Mouse (Mus musculus) bone marrow macrophage, adult 2 months (primary cell): ENCODE data around the gene Fyb. TPM values are rescaled to one million over a fixed set of nuclear protein-coding genes. Genes with fewer than 3 reads are reported as not detected.

Experiments
- H3K27ac ChIP-seq: 2 replicates; pipeline ENCODE4 v1.5.1; 2012; ENCODE audit warnings: low read depth, low read length; ENCODE audit not compliant: insufficient read depth
- H3K4me1 ChIP-seq: 2 replicates; pipeline ENCODE4 v1.6.1; 2012; ENCODE audit warnings: low read length; ENCODE audit not compliant: control insufficient read depth, insufficient read depth
- H3K4me3 ChIP-seq: 2 replicates; pipeline ENCODE4 v1.5.1; 2012; ENCODE audit warnings: mild to moderate bottlenecking, low read length, moderate library complexity; ENCODE audit not compliant: insufficient read depth
- CTCF ChIP-seq: IDR thresholded peaks from 2 replicates; pipeline ENCODE4 v1.5.1; 2012; ENCODE audit warnings: low read depth, mild to moderate bottlenecking, low read length, moderate library complexity
- POLR2A ChIP-seq: IDR thresholded peaks from 2 replicates; pipeline ENCODE4 v1.6.1; 2012; ENCODE audit warnings: mild to moderate bottlenecking, low read depth, low read length, borderline replicate concordance
- polyA plus RNA-seq: library from polyadenylated mRNA; stranded (reverse); fragments of >200 nt; gene quantifications from 2 replicates; pipeline ENCODE4 v1.2.4, GENCODE M21; 2012; ENCODE audit not compliant: missing spikeins, insufficient read depth, insufficient read length

Fyb gene
- polyA plus RNA-seq, 1 experiment, result 1,358 TPM

DNA sequence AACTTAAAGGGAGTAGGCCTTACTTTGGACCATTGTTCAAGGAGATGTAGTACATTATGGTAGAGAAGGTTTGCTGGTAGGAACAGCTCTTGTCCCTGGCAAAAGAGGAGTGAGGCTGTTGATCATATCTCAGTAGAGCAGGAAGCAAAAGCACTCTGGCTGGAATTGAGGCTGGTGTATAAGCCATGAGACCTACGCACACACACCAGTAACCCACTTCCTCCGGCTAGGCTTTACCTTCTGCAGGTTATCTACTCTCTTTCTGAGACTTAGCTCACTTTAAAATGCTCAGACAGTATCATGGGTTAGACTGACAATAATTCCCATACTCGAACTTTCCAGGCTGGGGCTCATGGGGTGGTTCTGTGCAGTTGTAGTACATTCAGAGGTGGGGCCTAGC lies 2.7 kb downstream of the Fyb start:
- TF ChIP-seq POLR2A (no peak), CTCF (no peak)
- Histone ChIP-seq H3K27ac (peak overlapping the region; percentile 34), H3K4me1 (peaks cover 16% of the 10 kb centered on the region), H3K4me3 (no peak overlapping the region)

DNA sequence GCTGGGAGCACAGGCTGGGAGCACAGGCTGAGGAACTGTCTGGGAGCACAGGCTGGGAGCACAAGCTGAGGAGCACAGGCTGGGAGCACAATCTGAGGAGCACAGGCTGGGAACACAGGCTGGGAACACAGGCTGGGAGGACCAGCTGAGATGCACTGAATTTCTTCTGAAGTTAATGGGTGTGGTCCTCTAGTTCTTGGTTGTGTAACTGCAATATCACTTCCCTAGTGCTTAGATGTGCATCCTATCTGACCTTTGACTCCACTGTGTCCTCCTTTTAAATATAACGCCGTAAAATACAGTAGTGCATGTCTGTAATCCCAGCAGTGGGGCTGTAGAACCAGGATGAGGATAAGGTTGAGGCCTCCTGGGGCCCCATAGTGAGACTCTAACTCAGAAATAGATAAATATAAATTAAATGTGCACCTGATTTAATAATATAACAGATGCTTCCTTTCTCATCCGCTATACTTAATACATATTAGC lies 11.2 kb downstream of the Fyb start:
- H3K27ac ChIP-seq, result no peak overlapping the region
- H3K4me1 ChIP-seq, result no peaks in the 10 kb centered on the region
- TF ChIP-seq CTCF (no peak), POLR2A (no peak)
- no peak overlapping the region for H3K4me3 ChIP-seq

DNA sequence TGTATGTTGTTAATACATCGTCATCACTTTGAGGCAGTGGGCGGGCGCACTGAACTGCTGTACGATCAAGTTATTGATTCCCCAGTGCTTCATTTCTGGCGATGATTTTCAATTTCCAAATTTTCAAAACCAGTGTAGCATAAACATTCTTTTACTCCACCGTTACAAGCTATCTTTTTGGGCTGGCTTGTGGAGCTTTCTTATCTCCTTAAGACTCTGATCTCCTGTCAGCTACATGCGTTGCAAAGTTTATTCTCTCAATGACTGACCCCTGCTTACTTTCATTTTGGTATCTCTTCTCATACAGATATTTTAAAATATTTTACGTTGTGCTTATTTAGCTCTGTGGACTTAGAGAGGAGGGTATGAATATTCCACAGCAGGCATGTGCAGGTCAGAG lies 11.9 kb downstream of the Fyb start:
- Histone ChIP-seq H3K27ac (no peak overlapping the region), H3K4me3 (no peak overlapping the region), H3K4me1 (no peaks in the 10 kb centered on the region; the same call in 1 of the 2 replicates)
- TF ChIP-seq CTCF, result no peak
- no peak for TF ChIP-seq POLR2A

DNA sequence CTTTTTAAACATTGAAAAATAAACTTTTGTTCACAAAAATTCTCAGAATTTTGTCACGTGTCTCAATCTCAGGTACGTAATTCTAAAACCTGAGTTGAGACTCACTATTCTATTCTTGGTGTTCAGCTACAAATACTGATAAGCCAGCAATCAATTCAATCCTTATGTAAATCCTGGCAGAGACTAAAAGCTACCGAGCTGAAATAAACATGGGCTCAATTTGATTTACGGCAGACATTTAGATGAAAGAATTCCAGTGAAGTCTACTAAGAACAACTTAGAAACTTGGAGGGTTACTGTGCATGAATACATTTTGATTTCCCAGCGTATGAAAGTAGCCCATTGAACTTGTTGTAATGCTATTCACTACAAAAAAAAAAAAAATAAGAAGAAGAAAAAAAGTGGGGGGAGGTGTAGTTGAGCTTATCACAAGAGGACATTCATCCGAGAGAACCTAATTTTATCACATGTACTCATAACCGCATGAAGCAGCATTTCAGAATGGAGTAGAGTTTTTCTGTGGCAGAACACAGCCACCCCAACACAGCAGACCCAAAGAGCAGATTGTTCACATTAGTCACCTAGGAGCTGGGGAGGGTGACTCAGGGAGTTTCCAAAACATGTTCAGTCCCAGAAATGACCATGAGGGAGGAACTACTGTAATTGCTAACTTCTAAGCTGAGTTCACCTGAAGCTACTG lies 17.1 kb downstream of the Fyb start:
- Histone ChIP-seq H3K4me3 (no peak overlapping the region), H3K4me1 (peaks cover 16% of the 10 kb centered on the region), H3K27ac (peak overlapping the region; percentile 18; the same call in 1 of the 2 replicates)
- TF ChIP-seq POLR2A, result no peak
- TF ChIP-seq CTCF, result no peak

DNA sequence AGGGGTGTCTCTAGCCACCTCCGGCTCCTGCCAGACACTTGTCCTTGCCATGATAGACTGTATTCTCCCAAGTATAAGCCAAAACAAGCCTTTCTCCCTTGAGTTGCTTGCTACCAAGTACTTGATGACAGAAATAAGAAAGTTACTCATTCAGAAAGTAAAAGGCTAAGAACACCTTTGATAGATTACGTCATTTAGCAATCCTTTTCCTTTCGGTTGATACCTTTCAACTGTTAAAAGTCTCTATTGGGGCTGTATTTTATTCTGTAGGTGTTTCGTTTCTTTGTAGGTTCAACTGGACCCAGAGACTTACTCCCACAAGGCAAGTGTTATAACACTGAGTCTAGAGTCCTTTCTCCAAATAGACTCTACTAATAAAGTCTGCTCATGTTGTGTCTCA lies 26.3 kb downstream of the Fyb start:
- H3K4me1 ChIP-seq, result peaks cover 36% of the 10 kb centered on the region
- H3K27ac ChIP-seq, result no peak overlapping the region
- no peak for TF ChIP-seq POLR2A
- no peak for TF ChIP-seq CTCF
- no peak overlapping the region for H3K4me3 ChIP-seq

DNA sequence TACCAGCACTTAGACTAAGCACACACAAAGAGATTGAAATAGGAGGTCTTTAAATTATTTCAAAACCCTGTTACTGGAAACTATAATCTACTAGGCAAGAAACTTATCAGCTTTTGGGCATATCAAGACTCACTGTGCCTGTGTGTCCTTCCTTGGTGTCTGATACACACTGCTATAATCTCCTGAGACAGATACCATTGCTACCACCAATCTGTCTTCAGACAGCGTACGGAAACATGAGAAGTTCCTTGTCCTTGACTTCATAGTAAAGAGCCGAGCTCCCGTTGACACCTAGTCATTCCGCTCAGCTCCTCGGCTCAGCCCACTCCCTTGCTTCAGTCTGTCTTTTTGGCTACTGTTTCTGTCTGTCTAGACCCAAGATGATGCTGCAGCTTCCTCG lies 29.2 kb downstream of the Fyb start:
- Histone ChIP-seq H3K4me1 (peaks cover 58% of the 10 kb centered on the region), H3K27ac (no peak overlapping the region), H3K4me3 (no peak overlapping the region)
- no peak for TF ChIP-seq CTCF
- TF ChIP-seq POLR2A, result no peak

DNA sequence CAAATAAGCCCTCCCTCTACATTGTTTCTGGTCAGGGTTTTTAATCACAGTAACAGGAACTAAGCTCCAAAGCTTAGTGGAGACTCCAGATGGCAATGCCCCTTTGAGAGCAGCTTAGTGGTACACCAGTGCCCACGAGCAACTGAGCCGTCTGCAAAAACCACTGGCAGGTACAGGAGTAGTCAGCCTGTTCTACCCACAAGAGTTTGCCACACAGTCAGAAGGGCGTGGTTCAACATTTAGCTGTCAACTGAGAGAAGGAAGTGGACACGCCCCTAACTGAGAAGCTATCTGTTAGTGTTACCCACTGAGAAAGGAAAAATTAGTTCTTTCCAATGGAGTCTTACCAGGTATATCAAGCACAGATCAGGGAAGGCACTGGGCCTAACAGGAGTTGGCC lies 32.1 kb downstream of the Fyb start:
- peaks cover 61% of the 10 kb centered on the region for H3K4me1 ChIP-seq
- H3K27ac ChIP-seq, result peak overlapping the region; percentile 91
- TF ChIP-seq POLR2A, result no peak
- TF ChIP-seq CTCF, result no peak
- no peak overlapping the region for H3K4me3 ChIP-seq

DNA sequence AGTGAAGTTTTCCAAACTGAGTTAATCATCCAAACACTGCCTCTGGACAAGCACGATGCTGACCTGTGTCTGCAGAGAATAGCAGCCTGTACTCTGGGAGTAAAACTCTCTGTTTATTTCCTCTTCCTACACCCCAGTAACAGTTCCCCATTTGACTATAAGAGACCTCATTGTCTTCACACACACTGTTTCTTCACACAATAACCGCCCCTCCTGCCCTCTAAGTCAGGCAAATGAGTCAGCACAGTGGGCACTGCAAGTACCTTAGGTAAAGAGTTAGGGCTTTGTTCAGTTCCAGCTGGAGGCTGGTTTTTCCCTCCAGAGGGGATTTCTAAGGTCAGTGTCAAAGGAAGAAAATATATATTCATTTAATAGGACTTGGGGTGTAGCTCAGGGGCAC lies 32.9 kb downstream of the Fyb start:
- H3K4me1 ChIP-seq, result peaks cover 66% of the 10 kb centered on the region
- TF ChIP-seq CTCF, result no peak
- no peak for TF ChIP-seq POLR2A
- peak overlapping the region; percentile 91 for H3K27ac ChIP-seq
- H3K4me3 ChIP-seq, result no peak overlapping the region

DNA sequence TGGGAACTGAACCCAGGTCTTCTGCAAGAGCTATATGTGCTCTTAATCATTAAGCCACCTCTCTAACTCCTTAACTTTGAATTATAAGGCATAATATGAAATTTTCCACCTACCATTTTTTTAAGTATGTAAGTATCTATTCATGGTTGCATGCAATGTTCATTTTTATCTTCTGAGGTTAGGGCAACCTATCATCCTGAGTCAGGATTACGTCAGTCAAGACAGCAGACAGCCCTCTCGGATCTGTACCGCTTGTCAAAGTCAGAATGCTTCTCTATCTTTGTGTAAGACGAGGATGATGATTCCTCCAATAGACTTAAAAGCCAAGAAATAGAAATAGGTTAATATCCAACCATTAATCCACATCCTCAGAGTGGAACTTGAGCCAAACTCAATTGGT lies 33.6 kb downstream of the Fyb start:
- peak overlapping the region; percentile 91 for H3K27ac ChIP-seq
- peaks cover 65% of the 10 kb centered on the region for H3K4me1 ChIP-seq
- H3K4me3 ChIP-seq, result no peak overlapping the region
- TF ChIP-seq CTCF (no peak), POLR2A (no peak)

DNA sequence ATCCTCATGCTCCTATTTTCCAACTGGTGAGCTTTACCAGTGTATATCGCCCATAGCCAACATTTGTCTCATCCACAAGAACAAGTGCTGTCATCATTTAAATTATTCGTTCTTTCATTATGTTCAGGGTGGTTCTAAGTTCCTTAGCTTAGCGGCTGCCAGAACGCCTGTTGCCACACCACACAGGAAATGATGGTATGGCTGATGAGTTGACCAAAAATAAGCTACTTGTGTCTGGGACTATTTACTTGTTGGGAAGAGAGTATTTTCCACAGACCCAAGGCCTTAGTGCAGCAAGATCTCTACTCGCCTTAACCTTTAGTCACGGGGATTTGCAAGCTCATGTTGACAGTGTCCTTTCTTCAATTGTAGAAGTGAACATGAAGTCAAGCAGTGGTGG lies 34.3 kb downstream of the Fyb start:
- no peak overlapping the region for H3K4me3 ChIP-seq
- peak overlapping the region; percentile 91 for H3K27ac ChIP-seq
- peaks cover 64% of the 10 kb centered on the region for H3K4me1 ChIP-seq
- TF ChIP-seq POLR2A, result no peak
- no peak for TF ChIP-seq CTCF
